Mouse (Mus musculus) midbrain, embryonic 11.5 days (tissue): ENCODE measurements around the gene Serpinb9f. TPM values are rescaled to one million over a fixed set of nuclear protein-coding genes. Genes with fewer than 3 reads are reported as not detected.
"Not testable (repeated sequence)": the region's sequence is repeated elsewhere in the genome, so short reads cannot be mapped to it uniquely, and the experiment has no call there.

Experiments
- ATAC-seq: fragments of 200-750 bp; cut with Nextera tagmentation; 2 replicates; pipeline ENCODE4 v1.8.0; 2017; ENCODE audit warnings: moderate TSS enrichment, moderate library complexity; ENCODE audit not compliant: low FRiP score
- DNase-seq: peaks from one replicate; pipeline ENCODE4 v3.0.0; 2015; ENCODE audit warnings: low spot score; ENCODE audit errors: missing footprints
- H3K27ac ChIP-seq: fragments of 300-500 bp; sonication (generic); 2 replicates; pipeline ENCODE4 v1.5.1; 2014; ENCODE audit warnings: low read depth, low read length
- H3K27me3 ChIP-seq: fragments of 300-500 bp; sonication (generic); 2 replicates; pipeline ENCODE4 v1.6.1; 2014; ENCODE audit warnings: mild to moderate bottlenecking, low read length, moderate library complexity, mixed read lengths; ENCODE audit not compliant: control insufficient read depth, insufficient read depth
- H3K36me3 ChIP-seq: fragments of 300-500 bp; sonication (generic); 2 replicates; pipeline ENCODE4 v1.6.1; 2014; ENCODE audit warnings: mild to moderate bottlenecking, low read length, moderate library complexity, mixed read lengths; ENCODE audit not compliant: control insufficient read depth, insufficient read depth
- H3K4me1 ChIP-seq: fragments of 300-500 bp; sonication (generic); 2 replicates; pipeline ENCODE4 v1.6.1; 2014; ENCODE audit warnings: low read length; ENCODE audit not compliant: control insufficient read depth, insufficient read depth
- H3K4me2 ChIP-seq: fragments of 300-500 bp; sonication (generic); 2 replicates; pipeline ENCODE4 v1.6.1; 2014; ENCODE audit warnings: mild to moderate bottlenecking, moderate library complexity
- H3K4me3 ChIP-seq: fragments of 300-500 bp; sonication (generic); 2 replicates; pipeline ENCODE4 v1.5.1; 2014; ENCODE audit warnings: low read depth, low read length
- H3K9ac ChIP-seq: fragments of 300-500 bp; sonication (generic); 2 replicates; pipeline ENCODE4 v1.6.1; 2014; ENCODE audit warnings: low read length
- H3K9me3 ChIP-seq: fragments of 300-500 bp; sonication (generic); 2 replicates; pipeline ENCODE4 v1.6.1; 2016; ENCODE audit warnings: low read length; ENCODE audit not compliant: control insufficient read depth
- WGBS: fragments of 180-500 bp; shearing (Covaris S2); extraction: QIAGEN DNeasy Blood & Tissue Kit; methylation state at CpG from one replicate; pipeline ENCODE4 v1.1.7; 2014; 5-methylcytosine and 5-hydroxymethylcytosine counted together
- polyA plus RNA-seq: library from polyadenylated mRNA; unstranded; fragments of >200 nt; fragmentation: Nextera tagmentation; extraction: Ambion mirVana; gene quantifications from 2 replicates; pipeline ENCODE4 v1.2.1, GENCODE M21; 2014

The Serpinb9f gene
- polyA plus RNA-seq, result not detected in 2 replicates

DNA sequence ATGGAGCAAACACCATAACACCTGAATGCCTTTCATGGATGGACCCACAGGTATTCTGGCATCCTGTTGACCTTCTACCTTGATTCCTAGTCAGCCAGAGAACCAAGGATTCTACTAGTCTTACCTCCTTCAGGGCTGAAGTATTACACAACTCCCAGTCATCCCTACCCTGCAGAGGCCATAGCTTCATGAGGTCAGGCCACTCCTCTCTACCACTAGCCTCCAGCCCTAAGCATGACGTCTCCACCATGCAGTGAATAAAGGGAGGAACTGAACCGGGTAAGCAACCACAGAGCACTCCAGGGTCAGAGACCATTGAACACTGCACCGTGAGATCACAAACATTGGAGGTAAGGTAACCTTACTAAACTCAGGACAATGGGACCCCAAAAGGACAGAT, at the start of gene Serpinb9f:
Serpinb9f (plus strand) TSS at position 301 of the 400 bp plus-strand sequence.
- H3K4me1 ChIP-seq, H3K27ac ChIP-seq, H3K9me3 ChIP-seq, H3K9ac ChIP-seq, H3K4me3 ChIP-seq, H3K27me3 ChIP-seq, ATAC-seq, H3K36me3 ChIP-seq, DNase-seq, H3K4me2 ChIP-seq: not testable (repeated sequence)
- WGBS, result 82% methylated on average over 3 of the region's 3 CpGs

DNA sequence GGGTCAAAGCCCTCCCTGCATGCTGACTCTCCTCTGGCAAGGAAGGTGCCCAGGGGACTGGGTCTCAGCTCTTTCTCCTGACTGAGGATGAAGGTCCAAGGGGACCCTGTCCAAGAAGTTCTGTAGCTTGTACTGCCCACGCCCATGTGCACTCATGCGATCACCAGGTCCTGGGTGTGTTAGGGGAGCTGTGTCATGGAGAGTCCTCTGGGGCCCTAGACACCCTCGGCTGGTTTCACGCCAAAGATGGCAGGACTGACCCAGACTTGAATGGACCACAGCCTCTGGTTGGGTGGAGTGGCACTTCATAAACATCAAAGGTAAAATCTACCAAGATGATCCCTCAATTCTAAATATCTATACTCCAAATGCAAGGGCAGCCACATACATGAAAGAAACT, 15.2 kb upstream of the Serpinb9f start:
- H3K27me3 ChIP-seq, H3K4me3 ChIP-seq, H3K9me3 ChIP-seq, DNase-seq, ATAC-seq, H3K4me2 ChIP-seq, H3K4me1 ChIP-seq, H3K9ac ChIP-seq, H3K27ac ChIP-seq, H3K36me3 ChIP-seq: not testable (repeated sequence)
- WGBS, result 91% methylated on average over 4 of the region's 4 CpGs

- ATAC-seq, H3K4me2 ChIP-seq, H3K27me3 ChIP-seq, H3K4me1 ChIP-seq, H3K9ac ChIP-seq, DNase-seq, H3K36me3 ChIP-seq, H3K4me3 ChIP-seq, H3K27ac ChIP-seq, H3K9me3 ChIP-seq: not testable (repeated sequence)
- no CpG with 5 or more reads among the region's 1 CpGs for WGBS
Measured at GRCm38 (mm10) chr13:33356666-33357065, 32.8 kb downstream of the Serpinb9f start.

Other genes with a start within 250 kb of the Serpinb9f start
- gene Serpinb1b, start 245.5 kb upstream of the Serpinb9f start, polyA plus RNA-seq, result 0.10 and 0.25 TPM in 2 replicates
- not detected in 2 replicates for gene Serpinb9c, start 164.3 kb upstream of the Serpinb9f start, polyA plus RNA-seq
- gene Serpinb9d, start 131.1 kb upstream of the Serpinb9f start, polyA plus RNA-seq, result not detected in 2 replicates
- gene Serpinb9e, start 74.5 kb upstream of the Serpinb9f start, polyA plus RNA-seq, result not detected in 2 replicates
- not detected in 2 replicates for gene Gm11397, start 71.7 kb downstream of the Serpinb9f start, polyA plus RNA-seq
- gene Serpinb9g, start 160.7 kb downstream of the Serpinb9f start, polyA plus RNA-seq, result not detected in 2 replicates